Comparison of ENCODE assay signal across 14 mouse cellular contexts in the genomic region with DNA sequence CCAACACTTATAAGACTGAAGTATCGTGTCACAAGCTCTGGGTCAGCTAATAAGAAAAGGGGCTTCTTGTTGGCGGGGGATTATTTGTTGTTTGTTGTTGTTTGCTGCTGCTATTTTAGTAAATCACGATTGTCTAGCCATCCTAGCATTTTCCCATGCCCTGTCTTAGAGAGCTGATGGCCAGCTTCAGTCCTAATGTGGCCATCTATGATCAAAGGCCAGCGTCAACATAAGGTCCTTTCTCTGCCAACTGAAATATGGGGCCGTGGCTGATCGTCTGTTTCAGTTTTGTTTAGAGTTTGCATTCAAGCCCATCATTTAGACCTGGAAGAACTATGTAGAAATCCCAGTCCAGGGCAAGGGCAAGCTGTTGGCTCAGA.
DNase-seq lines count a peak whose midpoint lies in the region; ATAC-seq and TF ChIP-seq lines count a peak whose summit lies in the region.
"Had no signal": no experiment of that assay in that cellular context is flagged by ENCODE, and none has a peak within 500 bp of the region (broad histone marks: within the 10 kb centered on the region; RNA-seq: fewer than 3 reads in every experiment).

No protein-coding gene starts in this region.

- no peak for TF ChIP-seq EP300 in lung, postnatal 0 days (IDR thresholded peaks at IDR 0.05)

- H3K27ac ChIP-seq in hindbrain, embryonic 10.5 days, result peak overlapping the region; percentile 53
- no peak overlapping the region for H3K27ac ChIP-seq in hindbrain, embryonic 16.5 days (ENCODE audit: low read depth, low read length)
- peak overlapping the region; percentile 65 for H3K27ac ChIP-seq in lung, postnatal 0 days (ENCODE audit: low read length)
- H3K27ac ChIP-seq in neural tube, embryonic 15.5 days (replicated peaks), result no peak overlapping the region

- no peaks in the 10 kb centered on the region for H3K36me3 ChIP-seq in hindbrain, embryonic 10.5 days
- H3K36me3 ChIP-seq in hindbrain, embryonic 16.5 days (ENCODE audit: control insufficient read depth, insufficient read depth, low read length), result no peaks in the 10 kb centered on the region
- H3K36me3 ChIP-seq in lung, postnatal 0 days (ENCODE audit: insufficient read depth, low read length), result no peaks in the 10 kb centered on the region
- H3K36me3 ChIP-seq in neural tube, embryonic 15.5 days, result no peaks in the 10 kb centered on the region

- no peaks in the 10 kb centered on the region for H3K9me3 ChIP-seq in hindbrain, embryonic 10.5 days
- no peaks in the 10 kb centered on the region for H3K9me3 ChIP-seq in hindbrain, embryonic 16.5 days (ENCODE audit: control insufficient read depth, low read length)
- H3K9me3 ChIP-seq in lung, postnatal 0 days (ENCODE audit: low read length), result no peaks in the 10 kb centered on the region
- H3K9me3 ChIP-seq in neural tube, embryonic 15.5 days (replicated peaks), result no peaks in the 10 kb centered on the region
- H3K9me3 ChIP-seq: megakaryocyte, embryonic 14.5 days had no signal

- ATAC-seq in hindbrain, embryonic 16.5 days, result no peak
- no peak for ATAC-seq in lung, postnatal 0 days
- ATAC-seq in neural tube, embryonic 15.5 days (ENCODE audit: low FRiP score), result no peak
- ATAC-seq in CD4-positive, CD25-positive, alpha-beta regulatory T cell, adult 4 months, result no peak

- no peak overlapping the region for H3K4me3 ChIP-seq in hindbrain, embryonic 10.5 days
- no peak overlapping the region for H3K4me3 ChIP-seq in hindbrain, embryonic 16.5 days (ENCODE audit: low read length)
- H3K4me3 ChIP-seq in lung, postnatal 0 days (ENCODE audit: low read depth, low read length), result no peak overlapping the region
- no peak overlapping the region for H3K4me3 ChIP-seq in neural tube, embryonic 15.5 days (replicated peaks)
- H3K4me3 ChIP-seq: megakaryocyte, embryonic 14.5 days had no signal

- no peak overlapping the region for H3K9ac ChIP-seq in hindbrain, embryonic 16.5 days (ENCODE audit: low read depth, low read length)
- no peak overlapping the region for H3K9ac ChIP-seq in lung, postnatal 0 days (replicated peaks; ENCODE audit: low read depth)
- H3K9ac ChIP-seq in neural tube, embryonic 15.5 days (replicated peaks), result 0 out of 2 replicates have a peak overlapping the region, but pooled peaks have one; percentile 2

- 69% methylated on average over 6 of the region's 6 CpGs for WGBS in hindbrain, embryonic 10.5 days
- WGBS in hindbrain, embryonic 16.5 days, result 61% methylated on average over 6 of the region's 6 CpGs
- 25% methylated on average over 6 of the region's 6 CpGs for WGBS in lung, postnatal 0 days
- 65% methylated on average over 6 of the region's 6 CpGs for WGBS in neural tube, embryonic 15.5 days

- no peak overlapping the region for H3K4me2 ChIP-seq in hindbrain, embryonic 16.5 days (ENCODE audit: low read length)
- no peak overlapping the region for H3K4me2 ChIP-seq in lung, postnatal 0 days (replicated peaks; ENCODE audit: low read depth, low read length)
- H3K4me2 ChIP-seq in neural tube, embryonic 15.5 days, result no peak overlapping the region

- H3K27me3 ChIP-seq in hindbrain, embryonic 10.5 days (ENCODE audit: insufficient read depth, poor library complexity, severe bottlenecking), result no peaks in the 10 kb centered on the region
- H3K27me3 ChIP-seq in hindbrain, embryonic 16.5 days (replicated peaks; ENCODE audit: control insufficient read depth, insufficient read depth, low read length), result no peaks in the 10 kb centered on the region
- H3K27me3 ChIP-seq in lung, postnatal 0 days (replicated peaks; ENCODE audit: insufficient read depth, low read length), result no peaks in the 10 kb centered on the region
- H3K27me3 ChIP-seq in neural tube, embryonic 15.5 days (replicated peaks), result no peaks in the 10 kb centered on the region

- peak; percentile 19 for DNase-seq in embryo, embryonic 9.5 days (ENCODE audit: extremely low spot score)
- no peak for DNase-seq in embryo, embryonic 10.5 days (ENCODE audit: low spot score)
- no peak for DNase-seq in hindbrain, embryonic 10.5 days (ENCODE audit: low spot score)
- no peak for DNase-seq in lung, postnatal 0 days (ENCODE audit: low spot score)
- DNase-seq in lung, postnatal 36 days, result no peak
- DNase-seq: cerebellum, adult 18-20 months; gastrocnemius, postnatal 36 days; liver; right cerebral cortex, adult 18-20 months; thymus, postnatal 36 days had no signal

- no peak for TF ChIP-seq CTCF in lung, postnatal 0 days (IDR thresholded peaks at IDR 0.05)

- H3K4me1 ChIP-seq in hindbrain, embryonic 10.5 days (replicated peaks), result peaks cover 67% of the 10 kb centered on the region
- peaks cover 3% of the 10 kb centered on the region for H3K4me1 ChIP-seq in hindbrain, embryonic 16.5 days (ENCODE audit: control insufficient read depth, insufficient read depth, low read depth, low read length)
- H3K4me1 ChIP-seq in lung, postnatal 0 days (ENCODE audit: insufficient read depth, low read depth, low read length), result peaks cover 27% of the 10 kb centered on the region
- H3K4me1 ChIP-seq in neural tube, embryonic 15.5 days, result peaks cover 40% of the 10 kb centered on the region
- H3K4me1 ChIP-seq: megakaryocyte, embryonic 14.5 days had no signal

Comparison
In these comparisons a context has a peak if more than half of its experiments do, and no peak if none do; other contexts are left out.
1. H3K27ac ChIP-seq: peak in hindbrain, embryonic 10.5 days (single experiment) and lung, postnatal 0 days (single experiment); none in hindbrain, embryonic 16.5 days (single experiment) and neural tube, embryonic 15.5 days (single experiment).